Mouse (Mus musculus) MEL (cell line): ENCODE results near the gene Ctcf. TPM values are rescaled to one million over a fixed set of nuclear protein-coding genes. Genes with fewer than 3 reads are reported as not detected.

Experiments used
- DNase-seq: peaks from one replicate; pipeline ENCODE4 v3.0.0; 2011; ENCODE audit warnings: low read depth, low spot score
- H3K27ac ChIP-seq: 2 replicates; pipeline ENCODE4 v1.5.1; 2012; ENCODE audit warnings: low read depth, mild to moderate bottlenecking, control low read depth, low read length, moderate library complexity; ENCODE audit not compliant: control insufficient read depth
- H3K27me3 ChIP-seq, 2 experiments: fragments of 150-350 bp in 1 of 2; sonication (generic) in 1 of 2; 2 replicates each; pipeline ENCODE4 v1.6.1; 2012; ENCODE audit warnings: low read length in 2 of 2, mild to moderate bottlenecking in 2 of 2, improper control_type of control experiment in 1 of 2, moderate library complexity in 1 of 2; ENCODE audit not compliant: insufficient read depth in 2 of 2, control insufficient read depth in 1 of 2
- H3K36me3 ChIP-seq, 2 experiments: 2 replicates each; pipeline ENCODE4 v1.6.1; 2012 to 2014; ENCODE audit warnings: low read length in 2 of 2, improper control_type of control experiment in 1 of 2, inconsistent platforms in 1 of 2, mild to moderate bottlenecking in 1 of 2; ENCODE audit not compliant: insufficient read depth in 2 of 2, control insufficient read depth in 1 of 2
- H3K4me1 ChIP-seq, 2 experiments: fragments of 150-350 bp in 1 of 2; sonication (generic) in 1 of 2; 2 replicates each; pipeline ENCODE4 v1.6.1; 2012; ENCODE audit warnings: low read length in 2 of 2, improper control_type of control experiment in 1 of 2, mild to moderate bottlenecking in 1 of 2; ENCODE audit not compliant: insufficient read depth in 2 of 2, control insufficient read depth in 1 of 2
- H3K4me3 ChIP-seq, 2 experiments: fragments of 150-350 bp in 1 of 2; sonication (generic) in 1 of 2; 2 replicates each; pipeline ENCODE4 v1.5.1; 2012; ENCODE audit warnings: low read depth in 2 of 2, low read length in 2 of 2, mild to moderate bottlenecking in 2 of 2, moderate library complexity in 2 of 2, control low read depth in 1 of 2, improper control_type of control experiment in 1 of 2; ENCODE audit not compliant: control insufficient read depth in 1 of 2, insufficient read depth in 1 of 2
- H3K79me2 ChIP-seq: 2 replicates; pipeline ENCODE4 v1.6.1; 2012; ENCODE audit warnings: mild to moderate bottlenecking, low read length, moderate library complexity; ENCODE audit not compliant: control insufficient read depth, poor library complexity, insufficient read depth
- H3K9ac ChIP-seq: 2 replicates; pipeline ENCODE4 v1.6.1; 2012; ENCODE audit warnings: low read depth, mild to moderate bottlenecking, control low read depth, low read length, moderate library complexity; ENCODE audit not compliant: control insufficient read depth, poor library complexity, severe bottlenecking
- H3K9me3 ChIP-seq: fragments of 150-350 bp; sonication (generic); replicated peaks from 2 replicates; pipeline ENCODE4 v1.6.1; 2012; ENCODE audit warnings: mild to moderate bottlenecking, low read length, improper control_type of control experiment, moderate library complexity; ENCODE audit not compliant: insufficient read depth
- BHLHE40 ChIP-seq: IDR thresholded peaks from 2 replicates; pipeline ENCODE4 v1.6.1; 2012; ENCODE audit warnings: low read depth, mild to moderate bottlenecking, inconsistent platforms, low read length, improper control_type of control experiment, borderline replicate concordance
- EP300 ChIP-seq, 2 experiments: IDR thresholded peaks; 2 replicates each; pipeline ENCODE4 v1.6.1; 2011; ENCODE audit warnings: improper control_type of control experiment in 2 of 2, low read length in 2 of 2, low read depth in 1 of 2, mild to moderate bottlenecking in 1 of 2
- GABPA ChIP-seq: IDR thresholded peaks from 2 replicates; pipeline ENCODE4 v1.6.1; 2012; ENCODE audit warnings: low read depth, mild to moderate bottlenecking, inconsistent platforms, low read length, improper control_type of control experiment, moderate library complexity
- MAZ ChIP-seq: IDR thresholded peaks from 2 replicates; pipeline ENCODE4 v1.6.1; 2012; ENCODE audit warnings: low read depth, mild to moderate bottlenecking, inconsistent platforms, low read length, improper control_type of control experiment
- MXI1 ChIP-seq: IDR thresholded peaks from 2 replicates; pipeline ENCODE4 v1.6.1; 2011; ENCODE audit warnings: mild to moderate bottlenecking, low read depth, low read length, improper control_type of control experiment
- MYB ChIP-seq: IDR thresholded peaks from 2 replicates; pipeline ENCODE4 v1.6.1; 2011; ENCODE audit warnings: mild to moderate bottlenecking, low read depth, low read length, improper control_type of control experiment
- NRF1 ChIP-seq: IDR thresholded peaks from 2 replicates; pipeline ENCODE4 v1.6.1; 2014; ENCODE audit warnings: low read depth, mild to moderate bottlenecking, inconsistent platforms, low read length, improper control_type of control experiment, moderate library complexity; ENCODE audit not compliant: poor library complexity, insufficient read depth, severe bottlenecking
- POLR2AphosphoS2 ChIP-seq: IDR thresholded peaks from 2 replicates; pipeline ENCODE4 v1.6.1; 2011; ENCODE audit warnings: low read length, improper control_type of control experiment
- RAD21 ChIP-seq: IDR thresholded peaks from 2 replicates; pipeline ENCODE4 v1.6.1; 2011; ENCODE audit warnings: mild to moderate bottlenecking, low read depth, low read length, improper control_type of control experiment
- USF2 ChIP-seq, 2 experiments: IDR thresholded peaks; 2 replicates each; pipeline ENCODE4 v1.6.1; 2011 to 2012; ENCODE audit warnings: improper control_type of control experiment in 2 of 2, low read length in 2 of 2, borderline replicate concordance in 1 of 2, inconsistent platforms in 1 of 2, low read depth in 1 of 2, mild to moderate bottlenecking in 1 of 2; ENCODE audit not compliant: insufficient read depth in 1 of 2
- ZKSCAN1 ChIP-seq: IDR thresholded peaks from 2 replicates; pipeline ENCODE4 v1.6.1; 2012; ENCODE audit warnings: low read depth, mild to moderate bottlenecking, inconsistent platforms, low read length, improper control_type of control experiment, moderate library complexity
- ZMIZ1 ChIP-seq: IDR thresholded peaks from 2 replicates; pipeline ENCODE4 v1.6.1; 2012; ENCODE audit warnings: low read depth, mild to moderate bottlenecking, inconsistent platforms, low read length, improper control_type of control experiment, moderate library complexity
- polyA plus RNA-seq, 2 experiments: library from polyadenylated mRNA; stranded (reverse) in 1 of 2; unstranded in 1 of 2; fragments of >175 nt in 1 of 2; fragments of >200 nt in 1 of 2; gene quantifications; 2 replicates each; pipeline versions ENCODE4 v1.2.1 to v1.2.4; 2012; ENCODE audit warnings: low replicate concordance in 2 of 2, low read depth in 1 of 2; ENCODE audit not compliant: insufficient read length in 2 of 2, insufficient read depth in 1 of 2, missing spikeins in 1 of 2
- total RNA-seq: library from RNA; depleted of rRNA; stranded (reverse); fragments of 300-350 nt; gene quantifications from 2 replicates; pipeline ENCODE4 v1.2.3, GENCODE M21; 2012

The Ctcf gene
- total and polyA plus RNA-seq, 3 experiments = 40.7 to 670 (median 87.1) TPM

DNA sequence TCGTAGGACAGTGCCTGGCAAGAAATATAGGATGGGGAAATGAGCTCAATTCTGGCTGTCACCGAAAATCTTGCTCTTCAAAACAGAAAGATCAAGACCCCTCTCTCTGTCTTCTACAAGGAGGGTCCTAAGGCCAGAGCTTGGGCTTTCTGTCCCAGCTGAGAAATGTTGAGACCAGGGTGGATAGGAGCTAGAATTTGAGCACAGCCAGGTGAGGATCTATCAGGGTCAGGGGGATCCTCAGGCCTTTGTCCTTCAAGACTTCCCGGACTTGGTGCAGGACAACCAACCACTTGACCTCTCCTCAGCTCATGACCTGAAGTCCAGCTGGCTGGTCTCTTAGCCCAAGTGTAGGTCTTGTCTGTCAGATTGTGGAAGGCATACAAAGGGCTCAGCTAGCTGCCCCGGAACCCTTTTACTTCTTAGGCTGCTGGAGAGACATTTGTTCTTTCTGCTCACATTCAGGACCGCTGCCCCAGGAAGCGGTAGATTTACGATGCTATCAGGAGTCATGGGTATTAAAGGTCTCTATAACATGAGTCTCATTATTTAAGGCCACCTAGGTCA, 12.6 kb upstream of the Ctcf start:
- TF ChIP-seq POLR2AphosphoS2 (no peak), MAZ (no peak), RAD21 (no peak), NRF1 (no peak), GABPA (no peak), ZKSCAN1 (no peak), EP300 (IDR thresholded peaks at IDR 0.05; ENCODE audit: low read depth in 1 of 2, low read length in 2 of 2) (no peak), BHLHE40 (no peak), ZMIZ1 (no peak)
- no peaks in the 10 kb centered on the region for H3K4me1 ChIP-seq
- H3K9ac ChIP-seq = no peak overlapping the region
- H3K4me3 ChIP-seq = no peak overlapping the region
- H3K79me2 ChIP-seq = no peaks in the 10 kb centered on the region
- peaks cover 0 to 7% of the 10 kb centered on the region in 2 experiments; a peak in 2 of 4 replicates for H3K36me3 ChIP-seq
- H3K9me3 ChIP-seq = no peaks in the 10 kb centered on the region
- DNase-seq = no peak
- H3K27me3 ChIP-seq = no peaks in the 10 kb centered on the region
- no peak overlapping the region for H3K27ac ChIP-seq

- no peak for TF ChIP-seq MXI1
- TF ChIP-seq MYB = no peak
- TF ChIP-seq ZMIZ1 = 0 out of 2 replicates have a peak, but pooled peaks have one; percentile 11
- TF ChIP-seq ZKSCAN1 = no peak
- TF ChIP-seq GABPA = no peak
- Histone ChIP-seq H3K27me3 (no peaks in the 10 kb centered on the region), H3K4me1 (no peaks in the 10 kb centered on the region), H3K79me2 (no peaks in the 10 kb centered on the region), H3K36me3 (peaks cover 0 to 6% of the 10 kb centered on the region in 2 experiments; a peak in 2 of 4 replicates), H3K27ac (no peak overlapping the region), H3K4me3 (no peak overlapping the region), H3K9me3 (no peaks in the 10 kb centered on the region), H3K9ac (no peak overlapping the region)
- no peak for DNase-seq
Observed at GRCm38 (mm10) chr8:105624401-105624800, 12.0 kb upstream of the Ctcf start.

DNA sequence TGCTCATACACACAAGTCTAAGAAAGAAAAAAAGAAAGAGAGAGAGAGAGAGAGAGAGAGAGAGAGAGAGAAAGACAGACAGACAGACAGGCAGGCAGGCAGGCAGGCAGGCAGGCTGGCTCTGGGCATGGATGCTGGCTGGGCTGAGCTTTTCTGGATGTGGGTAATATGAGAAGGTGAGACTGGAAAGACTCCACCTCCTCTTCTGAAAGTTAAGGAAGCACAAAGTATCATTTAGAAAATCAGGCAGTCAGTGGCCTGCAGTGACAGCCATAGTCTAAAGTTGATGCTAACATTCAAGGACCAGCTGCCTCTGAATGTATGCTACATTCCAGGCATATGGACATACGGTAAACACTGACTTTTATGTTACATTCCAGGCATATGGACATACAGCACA, 11.5 kb upstream of the Ctcf start:
- DNase-seq = no peak
- H3K4me3 ChIP-seq = no peak overlapping the region
- H3K27ac ChIP-seq = no peak overlapping the region
- H3K79me2 ChIP-seq = no peaks in the 10 kb centered on the region
- no peaks in the 10 kb centered on the region for H3K9me3 ChIP-seq
- no peaks in the 10 kb centered on the region for H3K4me1 ChIP-seq
- peak; percentile 43; the same call in 1 of the 2 replicates for TF ChIP-seq POLR2AphosphoS2
- no peak for TF ChIP-seq USF2 (IDR thresholded peaks at IDR 0.05; ENCODE audit: borderline replicate concordance in 1 of 2, insufficient read depth in 1 of 2, low read depth in 1 of 2, low read length in 2 of 2)
- peaks cover 0 to 6% of the 10 kb centered on the region in 2 experiments; a peak in 2 of 4 replicates for H3K36me3 ChIP-seq
- no peak overlapping the region for H3K9ac ChIP-seq
- H3K27me3 ChIP-seq = no peaks in the 10 kb centered on the region
